Mouse (Mus musculus) heart, postnatal 0 days (tissue): ENCODE results near the gene Kif19a. TPM values are rescaled to one million over a fixed set of nuclear protein-coding genes. Genes with fewer than 3 reads are reported as not detected.

ENCODE experiments used
- ATAC-seq: fragments of 200-750 bp; cut with Nextera tagmentation; 2 replicates; pipeline ENCODE4 v1.8.0; 2017; ENCODE audit warnings: low read depth, moderate number of reproducible peaks, moderate library complexity; ENCODE audit not compliant: insufficient read depth
- DNase-seq: peaks from one replicate; pipeline ENCODE4 v3.0.0-alpha.2; 2016; ENCODE audit warnings: low spot score
- H3K27ac ChIP-seq: fragments of 300-500 bp; sonication (generic); 2 replicates; pipeline ENCODE4 v1.5.1; 2014; ENCODE audit warnings: low read depth, mild to moderate bottlenecking
- H3K27me3 ChIP-seq: fragments of 300-500 bp; sonication (generic); 2 replicates; pipeline ENCODE4 v1.6.1; 2014; ENCODE audit warnings: low read length, mixed read lengths; ENCODE audit not compliant: control insufficient read depth, insufficient read depth
- H3K36me3 ChIP-seq: fragments of 300-500 bp; sonication (generic); replicated peaks from 2 replicates; pipeline ENCODE4 v1.6.1; 2014; ENCODE audit warnings: low read length, mixed read lengths; ENCODE audit not compliant: control insufficient read depth, insufficient read depth
- H3K4me1 ChIP-seq: fragments of 300-500 bp; sonication (generic); 2 replicates; pipeline ENCODE4 v1.6.1; 2014; ENCODE audit warnings: antibody characterized with exemption; ENCODE audit not compliant: control insufficient read depth, insufficient read depth
- H3K4me2 ChIP-seq: fragments of 300-500 bp; sonication (generic); 2 replicates; pipeline ENCODE4 v1.6.1; 2014; ENCODE audit warnings: low read depth, mild to moderate bottlenecking, low read length, moderate library complexity
- H3K4me3 ChIP-seq: fragments of 300-500 bp; sonication (generic); 2 replicates; pipeline ENCODE4 v1.5.1; 2014; ENCODE audit warnings: low read depth, low read length
- H3K9ac ChIP-seq: fragments of 300-500 bp; sonication (generic); replicated peaks from 2 replicates; pipeline ENCODE4 v1.6.1; 2014; ENCODE audit warnings: low read depth, low read length, mixed read lengths
- H3K9me3 ChIP-seq: fragments of 300-500 bp; sonication (generic); replicated peaks from 2 replicates; pipeline ENCODE4 v1.6.1; 2016; ENCODE audit warnings: low read length; ENCODE audit not compliant: control insufficient read depth
- CTCF ChIP-seq: IDR thresholded peaks from 2 replicates; pipeline ENCODE4 v1.5.1; 2016; ENCODE audit warnings: antibody characterized with exemption, control low read depth, low read depth
- EP300 ChIP-seq: IDR thresholded peaks from 2 replicates; pipeline ENCODE4 v1.6.1; 2016; ENCODE audit warnings: antibody characterized with exemption, low read depth
- WGBS: fragments of 180-500 bp; shearing (Covaris S2); extraction: QIAGEN DNeasy Blood & Tissue Kit; methylation state at CpG from one replicate; pipeline ENCODE4 v1.1.7; 2014; 5-methylcytosine and 5-hydroxymethylcytosine counted together
- polyA plus RNA-seq: library from polyadenylated mRNA; unstranded; fragments of >200 nt; fragmentation: Nextera tagmentation; extraction: Ambion mirVana; gene quantifications from 2 replicates; pipeline ENCODE4 v1.2.1, GENCODE M21; 2015
- total RNA-seq: library from RNA; depleted of rRNA; stranded (reverse); fragments of >200 nt; gene quantifications from 2 replicates; pipeline ENCODE4 v1.2.3, GENCODE M21; 2014; ENCODE audit warnings: low replicate concordance

Kif19a gene
- total and polyA plus RNA-seq, 2 experiments from 2014 or later: 0.08 TPM; not detected in 1

DNA sequence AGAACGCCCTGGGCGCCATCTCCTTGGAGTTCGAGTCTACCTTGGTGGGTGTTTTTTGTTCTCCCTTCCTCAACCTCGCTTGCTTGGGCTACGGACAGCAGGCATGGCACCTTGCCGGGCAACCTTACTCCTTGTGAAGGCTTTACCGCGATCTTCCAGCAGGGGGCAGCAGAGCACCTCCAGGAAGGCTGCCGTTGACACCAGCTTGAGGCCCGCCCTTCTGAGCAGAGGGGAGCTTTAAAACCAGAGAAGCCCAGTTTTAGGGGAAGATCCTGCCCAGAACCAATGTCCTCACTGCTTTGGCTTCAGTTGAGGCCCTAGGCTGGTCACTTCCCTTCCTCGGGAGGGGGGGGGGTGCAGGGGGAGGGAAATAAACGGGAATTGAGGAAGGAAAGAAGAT lies 20.1 kb upstream of the Kif19a start:
- peak; percentile 97 for TF ChIP-seq CTCF
- TF ChIP-seq EP300: no peak
- DNase-seq (peak; percentile 77), ATAC-seq (peak; percentile 80)
- H3K36me3 ChIP-seq: no peaks in the 10 kb centered on the region
- H3K4me3 ChIP-seq: no peak overlapping the region
- H3K27ac ChIP-seq: no peak overlapping the region
- 3% methylated on average over 12 of the region's 12 CpGs for WGBS
- H3K4me2 ChIP-seq: peak overlapping the region; percentile 26; the same call in 1 of the 2 replicates
- no peaks in the 10 kb centered on the region for H3K9me3 ChIP-seq
- H3K4me1 ChIP-seq: peaks cover 6% of the 10 kb centered on the region
- H3K27me3 ChIP-seq: no peaks in the 10 kb centered on the region
- H3K9ac ChIP-seq: no peak overlapping the region

DNA sequence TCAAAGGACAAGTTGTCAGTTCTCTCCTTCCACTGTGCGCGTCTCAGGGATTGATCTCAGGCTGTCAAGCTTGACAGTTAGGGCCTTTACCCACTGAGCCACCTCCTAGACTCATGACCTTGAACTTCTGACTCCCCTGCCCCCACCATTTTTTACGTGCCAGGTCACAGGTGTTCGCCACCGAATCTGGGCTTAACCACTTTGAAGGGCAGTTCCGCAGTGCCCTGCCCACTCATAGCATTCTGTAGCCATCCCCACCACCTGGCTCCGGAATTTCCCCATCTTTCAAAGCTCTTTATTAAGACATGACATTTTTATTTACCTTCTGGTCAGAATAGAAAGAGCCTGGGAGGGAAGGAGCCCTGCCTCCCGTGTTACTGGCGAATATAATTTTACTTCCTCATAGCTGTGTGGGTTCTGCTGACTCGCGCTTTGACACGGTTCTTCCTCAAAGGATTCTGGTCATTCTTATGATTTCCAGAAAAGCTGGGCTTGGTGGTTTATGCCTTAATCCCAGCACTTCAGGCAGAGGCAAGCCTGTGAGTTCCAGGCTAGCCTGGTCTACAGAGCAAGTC lies 17.5 kb upstream of the Kif19a start:
- DNase-seq: no peak
- TF ChIP-seq CTCF: no peak
- no peak for TF ChIP-seq EP300
- H3K36me3 ChIP-seq: no peaks in the 10 kb centered on the region
- H3K4me2 ChIP-seq: no peak overlapping the region
- H3K27ac ChIP-seq: no peak overlapping the region
- no peaks in the 10 kb centered on the region for H3K9me3 ChIP-seq
- no peak for ATAC-seq
- H3K4me1 ChIP-seq: no peaks in the 10 kb centered on the region
- 79% methylated on average over 12 of the region's 12 CpGs for WGBS
- H3K4me3 ChIP-seq: no peak overlapping the region
- H3K27me3 ChIP-seq: no peaks in the 10 kb centered on the region
- no peak overlapping the region for H3K9ac ChIP-seq

GRCm38 (mm10) chr11:114769911-114770310 lies 4.7 kb downstream of the Kif19a start:
- DNase-seq: no peak
- Histone ChIP-seq H3K9ac (no peak overlapping the region), H3K27me3 (peaks cover 21% of the 10 kb centered on the region), H3K4me1 (no peaks in the 10 kb centered on the region), H3K9me3 (no peaks in the 10 kb centered on the region), H3K4me3 (no peak overlapping the region), H3K36me3 (no peaks in the 10 kb centered on the region), H3K27ac (no peak overlapping the region), H3K4me2 (no peak overlapping the region)
- 53% methylated on average over 6 of the region's 6 CpGs for whole genome bisulfite sequencing
- TF ChIP-seq CTCF: no peak
- no peak for TF ChIP-seq EP300
- ATAC-seq: no peak

GRCm38 (mm10) chr11:114771896-114772295 lies 6.7 kb downstream of the Kif19a start:
- ATAC-seq (no peak), DNase-seq (no peak)
- no peak overlapping the region for H3K27ac ChIP-seq
- 55% methylated on average over 2 of the region's 2 CpGs for WGBS
- no peak overlapping the region for H3K4me2 ChIP-seq
- no peaks in the 10 kb centered on the region for H3K4me1 ChIP-seq
- no peaks in the 10 kb centered on the region for H3K36me3 ChIP-seq
- H3K9me3 ChIP-seq: no peaks in the 10 kb centered on the region
- no peak overlapping the region for H3K4me3 ChIP-seq
- H3K27me3 ChIP-seq: peaks cover 13% of the 10 kb centered on the region
- H3K9ac ChIP-seq: no peak overlapping the region
- no peak for TF ChIP-seq CTCF
- TF ChIP-seq EP300: no peak

DNA sequence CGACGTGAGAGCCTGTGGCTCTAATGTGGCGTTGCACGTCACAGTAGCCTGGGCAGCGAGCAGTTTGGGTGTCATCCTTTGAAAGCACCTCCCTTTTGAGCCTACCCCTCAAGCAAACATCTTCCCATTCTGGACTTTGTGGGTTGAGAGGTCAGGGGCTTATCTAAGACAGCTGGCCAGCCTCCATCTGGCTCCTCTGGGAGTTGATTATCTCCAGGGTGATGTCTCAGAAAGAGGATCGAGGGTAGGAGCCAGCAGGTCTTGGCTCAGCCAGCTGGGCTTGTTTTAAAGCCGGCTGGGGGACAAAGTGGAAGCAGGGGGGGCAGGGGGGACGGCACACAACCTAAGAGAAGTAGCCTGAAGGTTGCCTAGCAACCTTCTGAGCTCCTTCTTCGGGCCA lies 14.9 kb downstream of the Kif19a start:
- 25% methylated on average over 9 of the region's 9 CpGs for WGBS
- TF ChIP-seq EP300 (no peak), CTCF (no peak)
- H3K27me3 ChIP-seq: peaks cover 51% of the 10 kb centered on the region

GRCm38 (mm10) chr11:114785892-114786291 lies 20.7 kb downstream of the Kif19a start:
- 47% methylated on average over 10 of the region's 10 CpGs for WGBS
- no peak for TF ChIP-seq CTCF
- TF ChIP-seq EP300: no peak
- no peak for ATAC-seq

More for the DNA sequence above, 14.9 kb downstream of the Kif19a start:
- Histone ChIP-seq H3K27ac (no peak overlapping the region), H3K9me3 (no peaks in the 10 kb centered on the region), H3K4me2 (0 out of 2 replicates have a peak overlapping the region, but pooled peaks have one; percentile 9), H3K4me1 (peaks cover 9% of the 10 kb centered on the region), H3K36me3 (no peaks in the 10 kb centered on the region), H3K4me3 (no peak overlapping the region), H3K9ac (no peak overlapping the region)
- DNase-seq: no peak
- ATAC-seq: peak; percentile 57; the same call in 1 of the 2 replicates

More at GRCm38 (mm10) chr11:114785892-114786291, 20.7 kb downstream of the Kif19a start:
- H3K27ac ChIP-seq: no peak overlapping the region
- H3K4me3 ChIP-seq: 0 out of 2 replicates have a peak overlapping the region, but pooled peaks have one; percentile 12
- H3K4me1 ChIP-seq: 0 out of 2 replicates have a peak, but pooled peaks cover 3% of the 10 kb centered on the region
- H3K9me3 ChIP-seq: no peaks in the 10 kb centered on the region
- no peak for DNase-seq
- H3K4me2 ChIP-seq: peak overlapping the region; percentile 48; the same call in 1 of the 2 replicates
- no peaks in the 10 kb centered on the region for H3K36me3 ChIP-seq
- peaks cover 88% of the 10 kb centered on the region for H3K27me3 ChIP-seq
- no peak overlapping the region for H3K9ac ChIP-seq
